Mouse (Mus musculus) urinary bladder, postnatal 4 days (tissue): ENCODE results near the gene Ccdc73.
"Not testable (repeated sequence)": the region's sequence is repeated elsewhere in the genome, so short reads cannot be mapped to it uniquely, and the experiment has no call there.

Experiments used
- DNase-seq, 2 experiments: peaks; one replicate each; pipeline ENCODE4 v3.0.0; 2021 to 2022; ENCODE audit warnings: low spot score in 2 of 2

The Ccdc73 gene

DNA sequence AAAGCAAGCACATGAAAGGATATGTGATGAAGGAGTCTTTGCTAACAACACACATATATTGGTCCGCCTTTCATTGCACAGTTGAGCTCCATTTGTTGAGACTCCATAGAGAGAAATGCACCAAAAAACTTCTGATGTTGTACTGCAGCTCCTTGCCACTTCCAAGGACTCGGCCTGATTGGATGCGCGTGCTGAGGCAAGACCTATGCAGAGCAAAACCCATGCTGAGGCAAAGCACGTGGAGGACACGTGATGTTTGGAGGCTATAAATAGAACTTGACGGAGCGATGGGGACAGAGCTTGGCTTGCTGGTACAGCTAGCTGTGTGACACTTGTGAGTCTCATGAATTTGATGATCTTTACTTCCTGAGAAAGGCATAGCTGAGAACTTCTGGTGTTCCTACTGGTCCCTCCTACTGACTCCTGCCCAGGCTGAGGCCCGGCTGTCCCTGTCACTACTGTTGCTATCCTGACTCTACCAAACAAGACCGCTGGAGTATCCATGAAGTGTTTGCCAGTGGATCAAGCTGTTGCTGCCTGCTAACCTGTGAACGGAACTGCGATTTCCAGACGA is at the start of gene Ccdc73:
TSS of gene Ccdc73 (plus strand) at position 524 of the 574 bp plus-strand sequence.
- DNase-seq, result no peak

DNA sequence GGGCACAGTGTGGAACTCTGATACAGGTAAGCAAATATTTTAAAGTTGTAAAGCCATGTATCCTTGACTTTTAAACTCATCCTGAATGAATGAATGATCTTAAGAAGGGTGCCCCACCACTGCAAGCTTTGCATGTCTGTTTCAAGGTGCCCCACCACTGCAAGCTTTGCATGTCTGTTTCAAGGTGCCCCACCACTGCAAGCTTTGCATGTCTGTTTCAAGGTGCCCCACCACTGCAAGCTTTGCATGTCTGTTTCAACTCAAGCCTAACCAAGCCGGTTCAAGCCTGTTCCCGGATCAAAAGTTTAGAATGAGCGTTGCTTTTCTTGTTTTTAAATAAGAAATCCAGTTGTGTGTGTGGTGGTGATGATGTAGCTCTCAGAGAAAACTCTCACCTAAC is 48.8 kb upstream of the Ccdc73 start:
- DNase-seq, result not testable (repeated sequence)

- DNase-seq, result no peak
These were observed 41.4 kb upstream of the Ccdc73 start for GRCm38 (mm10) chr2:104826191-104826590.

- DNase-seq, result no peak
These were observed 35.1 kb upstream of the Ccdc73 start for GRCm38 (mm10) chr2:104832486-104832885.

DNA sequence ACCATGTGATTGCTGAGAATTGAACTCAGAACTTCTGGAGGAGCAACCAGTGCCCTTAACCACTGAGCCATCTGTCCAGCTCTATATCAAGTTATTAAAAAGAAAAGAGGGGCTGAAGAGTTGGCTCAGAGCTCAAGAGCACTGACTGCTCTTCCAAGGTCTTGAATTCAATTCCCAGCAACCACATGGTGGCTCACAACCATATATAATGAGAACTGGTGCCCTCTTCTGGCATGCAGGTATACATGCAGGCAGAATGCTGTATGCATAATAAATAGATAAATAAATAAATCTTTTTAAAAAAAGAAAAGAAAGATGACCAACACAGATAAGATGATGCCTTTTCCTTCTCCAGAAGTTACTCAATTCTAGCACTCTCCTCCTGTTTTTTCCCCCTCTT is 26.6 kb upstream of the Ccdc73 start:
- DNase-seq, result no peak

DNA sequence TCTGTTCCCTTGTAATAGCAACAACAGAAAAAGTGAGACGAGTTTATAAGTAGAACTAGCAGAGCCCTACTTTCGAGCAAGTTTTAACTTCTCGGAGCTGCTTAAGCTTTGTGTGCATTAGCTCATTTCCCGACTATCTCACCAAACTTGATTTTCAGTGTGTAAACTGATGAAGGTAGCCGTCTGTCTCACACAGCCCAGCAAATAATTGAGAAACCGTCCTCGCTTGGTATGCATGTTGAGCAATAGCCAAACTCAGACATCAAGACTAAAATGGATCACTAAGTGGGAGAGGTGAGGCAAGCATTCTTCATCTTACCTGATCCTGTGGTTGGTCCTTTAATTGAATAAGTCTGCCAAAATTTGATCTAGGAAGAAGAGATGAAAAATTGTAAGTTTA is 25.9 kb upstream of the Ccdc73 start:
- no peak for DNase-seq

DNA sequence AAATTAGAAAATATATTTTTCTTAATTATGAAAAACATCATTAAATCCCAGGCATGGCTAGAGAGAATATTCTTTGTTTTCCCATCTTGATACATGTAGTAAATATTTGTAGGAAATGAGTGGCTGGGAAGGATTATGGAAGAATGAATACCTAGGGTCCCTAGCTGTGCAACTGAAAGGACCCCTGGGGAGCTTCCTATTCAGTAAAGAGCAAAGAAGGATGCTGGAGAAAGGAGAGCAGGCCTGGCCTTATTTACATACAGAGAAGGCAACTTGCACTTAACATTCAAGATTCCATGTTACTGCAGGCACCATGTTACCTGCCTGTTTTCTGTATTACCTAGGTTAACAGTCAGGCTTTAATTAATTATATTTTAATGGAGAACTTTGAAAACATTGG is 25.0 kb upstream of the Ccdc73 start:
- DNase-seq, result no peak

GRCm38 (mm10) chr2:104846638-104847414 is 20.8 kb upstream of the Ccdc73 start:
- no peak for DNase-seq

- DNase-seq, result no peak
These were observed 20.0 kb upstream of the Ccdc73 start for GRCm38 (mm10) chr2:104847645-104848044.

- DNase-seq, result no peak
These were observed 19.1 kb upstream of the Ccdc73 start for GRCm38 (mm10) chr2:104848235-104849161.

- DNase-seq, result peak; percentile 64 to 69
These were observed 18.2 kb upstream of the Ccdc73 start, which contains the start of gene Prrg4 for GRCm38 (mm10) chr2:104849276-104849990. TSS of gene Prrg4 (minus strand) at chr2:104849876.

- DNase-seq, result no peak
These were observed 17.6 kb upstream of the Ccdc73 start for GRCm38 (mm10) chr2:104849991-104850359.

GRCm38 (mm10) chr2:104851686-104852085 is 15.9 kb upstream of the Ccdc73 start:
- DNase-seq, result no peak

- no peak for DNase-seq
These were observed 15.1 kb upstream of the Ccdc73 start for GRCm38 (mm10) chr2:104852546-104852945.

GRCm38 (mm10) chr2:104854836-104855235 is 12.8 kb upstream of the Ccdc73 start:
- no peak for DNase-seq

GRCm38 (mm10) chr2:104855732-104856131 is 11.9 kb upstream of the Ccdc73 start:
- no peak for DNase-seq

DNA sequence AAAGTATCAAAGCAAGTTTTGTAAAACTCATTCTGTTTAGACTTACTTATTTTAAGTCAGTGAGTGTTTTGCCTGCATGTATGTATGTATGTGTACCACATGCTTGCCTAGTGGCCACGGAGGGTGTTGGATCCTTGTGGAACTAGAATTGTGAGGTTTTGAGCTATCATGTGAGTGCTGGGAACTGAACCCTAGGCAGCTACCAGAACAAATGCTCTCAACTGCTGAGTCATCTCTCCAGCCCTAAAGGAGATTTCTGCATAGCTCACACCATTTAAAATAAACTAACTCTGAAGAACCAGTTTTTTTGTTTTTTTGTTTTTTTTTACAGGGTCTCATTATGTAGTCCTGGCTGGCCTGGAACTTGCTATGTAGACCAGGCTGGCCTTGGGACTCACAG is 11.4 kb upstream of the Ccdc73 start:
- DNase-seq, result no peak

- DNase-seq, result not testable (repeated sequence)
These were observed 9.5 kb upstream of the Ccdc73 start for GRCm38 (mm10) chr2:104858083-104858482.

GRCm38 (mm10) chr2:104859060-104859459 is 8.5 kb upstream of the Ccdc73 start:
- no peak for DNase-seq

DNA sequence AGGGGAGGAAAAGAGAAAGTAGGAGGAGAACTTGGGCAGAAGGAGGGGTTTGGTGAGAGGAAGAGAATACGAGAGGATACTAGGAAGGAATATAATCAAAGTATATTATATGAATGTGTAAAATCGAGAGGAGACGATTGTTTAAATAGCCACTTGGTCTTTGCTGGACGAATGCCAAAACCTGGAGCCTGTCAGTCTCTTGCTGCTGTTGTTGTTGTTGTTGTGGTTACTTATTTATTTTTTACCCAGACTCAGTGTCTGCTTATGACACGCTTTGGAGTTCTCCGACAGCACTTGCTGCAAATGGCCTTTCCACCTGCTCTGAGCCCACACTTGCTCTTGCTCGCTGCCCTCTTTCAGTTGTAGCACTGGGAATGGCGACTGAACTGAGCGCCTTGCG is 7.2 kb upstream of the Ccdc73 start:
- DNase-seq, result no peak

GRCm38 (mm10) chr2:104864176-104864860 is 3.3 kb upstream of the Ccdc73 start:
- DNase-seq, result no peak
